Mouse (Mus musculus) heart, adult 2 months (tissue): Measurements from ENCODE around the gene Trim25. TPM values are rescaled to one million over a fixed set of nuclear protein-coding genes. Genes with fewer than 3 reads are reported as not detected.
A peak's percentile ranks its signal among the peaks of the same experiment; 100 is the strongest.
"Not testable (repeated sequence)": the region's sequence is repeated elsewhere in the genome, so short reads cannot be mapped to it uniquely, and the experiment has no call there.

Experiments
- DNase-seq, 2 experiments: peaks; one replicate each; pipeline ENCODE4 v3.0.0; 2021
- H3K27ac ChIP-seq: fragments of 200-600 bp; 2 replicates; pipeline ENCODE4 v1.8.1; 2022
- H3K27me3 ChIP-seq: fragments of 200-500 bp; 2 replicates; pipeline ENCODE4 v1.6.1; 2012; ENCODE audit warnings: mild to moderate bottlenecking, low read length, inconsistent platforms, mixed read lengths; ENCODE audit not compliant: control insufficient read depth, insufficient read depth
- H3K36me3 ChIP-seq: fragments of 200-500 bp; 2 replicates; pipeline ENCODE4 v1.6.1; 2012; ENCODE audit warnings: low read length, inconsistent platforms; ENCODE audit not compliant: control insufficient read depth, insufficient read depth
- H3K4me1 ChIP-seq: fragments of 200-500 bp; 2 replicates; pipeline ENCODE4 v1.6.1; 2011; ENCODE audit warnings: low read length; ENCODE audit not compliant: control insufficient read depth, insufficient read depth
- H3K4me3 ChIP-seq: fragments of 200-600 bp; 2 replicates; pipeline ENCODE4 v1.8.1; 2022
- H3K79me2 ChIP-seq: fragments of 200-500 bp; replicated peaks from 2 replicates; pipeline ENCODE4 v1.6.1; 2012; ENCODE audit warnings: mild to moderate bottlenecking, inconsistent platforms, low read length, moderate library complexity, mixed read lengths; ENCODE audit not compliant: control insufficient read depth, insufficient read depth
- H3K9ac ChIP-seq: fragments of 200-500 bp; 2 replicates; pipeline ENCODE4 v1.6.1; 2012; ENCODE audit warnings: low read depth, mild to moderate bottlenecking, control low read depth, inconsistent platforms, low read length, mixed read lengths
- CTCF ChIP-seq: fragments of 200-600 bp; IDR thresholded peaks from 2 replicates; pipeline ENCODE4 v1.8.1; 2022; ENCODE audit warnings: antibody characterized with exemption, mild to moderate bottlenecking, moderate library complexity
- EP300 ChIP-seq: fragments of 200-500 bp; IDR thresholded peaks from 2 replicates; pipeline ENCODE4 v1.6.1; 2011; ENCODE audit warnings: low read depth, low read length, control low read depth; ENCODE audit not compliant: insufficient read depth
- POLR2A ChIP-seq: fragments of 200-500 bp; IDR thresholded peaks from 2 replicates; pipeline ENCODE4 v1.6.1; 2011; ENCODE audit warnings: mild to moderate bottlenecking, low read depth, low read length, control low read depth; ENCODE audit not compliant: insufficient read depth
- WGBS: fragments of 180-500 bp; shearing (Covaris S2); methylation state at CpG from one replicate; pipeline ENCODE4 v1.1.7; 2018; 5-methylcytosine and 5-hydroxymethylcytosine counted together
- intact Hi-C: fragments of 180-260 bp; cut with DNase I; formaldehyde crosslinking; loops from one replicate; pipeline ENCODE4 v1.15.1; 2025
- polyA plus RNA-seq: library from polyadenylated mRNA; depleted of rRNA; stranded (reverse); fragments of >200 nt; gene quantifications from 2 replicates; pipeline ENCODE4 v1.2.3, GENCODE M21; 2012
- total RNA-seq, 2 experiments: library from RNA; stranded (reverse); gene quantifications; 2 replicates each; pipeline ENCODE4 v1.2.3; 2021

The Trim25 gene
- total and polyA plus RNA-seq, 3 experiments, result 13.6 to 24.3 (median 17.7) TPM

- WGBS, result 19% methylated on average over 7 of the region's 7 CpGs
- no peak overlapping the region for H3K4me3 ChIP-seq
- TF ChIP-seq EP300, result peak; percentile 91
- no peak for TF ChIP-seq POLR2A
- no peak for TF ChIP-seq CTCF
- H3K27me3 ChIP-seq, result no peaks in the 10 kb centered on the region
- DNase-seq, result peak; percentile 46 to 71
- intact Hi-C loops, result loop anchor here (1.0 kb wide), 1 partner anchor 28 kb away; no protein-coding TSS in a partner anchor
- no peaks in the 10 kb centered on the region for H3K36me3 ChIP-seq
- H3K9ac ChIP-seq, result no peak overlapping the region
- H3K79me2 ChIP-seq, result peaks cover 3% of the 10 kb centered on the region; the same call in 1 of the 2 replicates
- peak overlapping the region; percentile 80 for H3K27ac ChIP-seq
- H3K4me1 ChIP-seq, result peaks cover 6% of the 10 kb centered on the region; the same call in 1 of the 2 replicates
These were observed 2.7 kb upstream of the Trim25 start for GRCm38 (mm10) chr11:88996427-88996826.

DNA sequence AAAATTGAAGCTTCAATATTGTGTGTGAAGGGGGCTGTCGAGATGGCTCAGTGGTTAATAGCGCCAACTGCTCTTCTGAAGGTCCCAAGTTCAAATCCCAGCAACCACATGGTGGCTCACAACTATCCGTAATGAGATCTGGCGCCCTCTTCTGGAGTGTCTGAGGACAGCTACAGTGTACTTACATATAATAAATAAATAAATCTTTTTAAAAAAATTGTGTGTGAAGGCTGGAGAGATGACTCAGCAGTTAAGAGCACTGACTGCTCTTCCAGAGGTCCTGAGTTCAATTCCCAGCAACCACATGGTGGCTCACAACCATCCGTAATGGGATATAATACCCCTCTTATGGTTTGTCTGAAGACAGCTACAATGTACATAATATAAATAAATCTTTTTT is 1.8 kb upstream of the Trim25 start:
- intact Hi-C loops, H3K27me3 ChIP-seq, H3K9ac ChIP-seq, H3K4me1 ChIP-seq, DNase-seq, H3K79me2 ChIP-seq, H3K4me3 ChIP-seq, H3K36me3 ChIP-seq: not testable (repeated sequence)
- peak overlapping the region; percentile 80 for H3K27ac ChIP-seq
- TF ChIP-seq CTCF, result peak; percentile 69
- 78% methylated on average over 5 of the region's 5 CpGs for WGBS

DNA sequence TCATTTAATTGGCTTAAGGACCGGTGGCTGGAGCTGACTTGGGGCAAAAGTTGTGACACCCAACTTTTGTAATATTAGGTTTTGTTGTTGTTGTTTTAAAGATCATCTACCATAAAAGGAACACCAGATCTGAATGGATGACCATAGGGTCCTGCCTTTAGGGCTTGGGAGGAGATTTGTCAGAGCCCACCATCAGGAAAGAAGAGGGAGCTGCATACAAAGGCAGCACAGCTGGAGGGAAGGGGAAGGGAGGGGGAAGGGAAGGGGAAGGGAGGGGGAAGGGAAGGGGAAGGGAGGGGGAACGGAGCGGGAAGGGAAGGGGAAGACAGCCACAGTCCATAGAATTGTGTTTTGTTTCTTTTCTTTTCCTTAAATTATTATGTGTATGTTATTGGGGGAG is 770 bp upstream of the Trim25 start:
- Histone ChIP-seq H3K36me3 (no peaks in the 10 kb centered on the region), H3K4me1 (peaks cover 12% of the 10 kb centered on the region), H3K79me2 (peaks cover 3% of the 10 kb centered on the region; the same call in 1 of the 2 replicates), H3K4me3 (no peak overlapping the region), H3K9ac (no peak overlapping the region), H3K27ac (peak overlapping the region; percentile 86), H3K27me3 (no peaks in the 10 kb centered on the region)
- intact Hi-C loops, result no loop called here
- WGBS, result 41% methylated on average over 3 of the region's 3 CpGs
- TF ChIP-seq EP300 (no peak), CTCF (no peak), POLR2A (no peak)
- DNase-seq, result no peak

GRCm38 (mm10) chr11:88999723-89000526 is 749 bp downstream of the Trim25 start:
- Histone ChIP-seq H3K27ac (peak overlapping the region; percentile 86), H3K36me3 (no peaks in the 10 kb centered on the region), H3K27me3 (no peaks in the 10 kb centered on the region), H3K4me3 (peak overlapping the region; percentile 88), H3K4me1 (peaks cover 16% of the 10 kb centered on the region), H3K9ac (peak overlapping the region; percentile 81), H3K79me2 (peaks cover 3% of the 10 kb centered on the region; the same call in 1 of the 2 replicates)
- intact Hi-C loops, result loop anchor here (1.0 kb wide), 1 partner anchor 28 kb away; no protein-coding TSS in a partner anchor
- TF ChIP-seq POLR2A (no peak), EP300 (0 out of 2 replicates have a peak, but pooled peaks have one; percentile 24), CTCF (no peak)
- peak in 1 of 2 experiments; percentile 59 for DNase-seq
- 13% methylated on average over 33 of the region's 33 CpGs for WGBS

- Histone ChIP-seq H3K4me1 (peaks cover 16% of the 10 kb centered on the region), H3K79me2 (peaks cover 3% of the 10 kb centered on the region; the same call in 1 of the 2 replicates), H3K27ac (peak overlapping the region; percentile 86), H3K9ac (peak overlapping the region; percentile 81), H3K27me3 (no peaks in the 10 kb centered on the region), H3K36me3 (peaks cover 4% of the 10 kb centered on the region), H3K4me3 (peak overlapping the region; percentile 88)
- intact Hi-C loops, result no loop called here
- DNase-seq, result no peak
- peak; percentile 38; the same call in 1 of the 2 replicates for TF ChIP-seq POLR2A
- TF ChIP-seq EP300, result no peak
These were observed 1.3 kb downstream of the Trim25 start for GRCm38 (mm10) chr11:89000527-89000819.

DNA sequence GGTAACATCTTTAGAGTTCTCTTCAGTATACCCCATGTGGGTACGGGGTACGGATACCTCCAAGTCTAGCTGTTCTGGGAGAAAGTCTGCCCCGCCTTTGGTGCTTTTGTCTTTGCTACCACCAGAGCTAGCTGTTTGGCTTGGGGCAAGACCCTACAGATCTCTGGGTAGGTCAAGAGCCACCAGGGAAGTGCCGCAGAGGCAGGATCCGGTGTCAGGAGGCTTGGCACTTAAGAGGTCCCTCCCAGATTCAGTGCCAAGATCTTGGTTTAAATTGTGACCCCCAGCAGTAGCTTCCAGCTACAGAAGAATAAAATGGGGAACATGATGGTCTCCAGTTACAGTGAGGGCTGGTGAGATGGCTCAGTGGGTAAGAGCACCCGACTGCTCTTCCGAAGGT is 2.4 kb downstream of the Trim25 start:
- Histone ChIP-seq H3K27me3 (no peaks in the 10 kb centered on the region), H3K9ac (peak overlapping the region; percentile 66), H3K36me3 (peaks cover 9% of the 10 kb centered on the region), H3K4me3 (peak overlapping the region; percentile 88), H3K27ac (peak overlapping the region; percentile 86), H3K4me1 (peaks cover 16% of the 10 kb centered on the region), H3K79me2 (peaks cover 3% of the 10 kb centered on the region; the same call in 1 of the 2 replicates)
- TF ChIP-seq EP300, result no peak
- TF ChIP-seq POLR2A, result no peak
- 44% methylated on average over 7 of the region's 7 CpGs for WGBS
- intact Hi-C loops, result no loop called here
- no peak for DNase-seq
